Mouse (Mus musculus) duodenum, adult 2 months (tissue): Measurements from ENCODE around the gene Stxbp6. TPM values are rescaled to one million over a fixed set of nuclear protein-coding genes. Genes with fewer than 3 reads are reported as not detected.

Experiments
- polyA plus RNA-seq: library from polyadenylated mRNA; depleted of rRNA; stranded (reverse); fragments of >200 nt; gene quantifications from 2 replicates; pipeline ENCODE4 v1.2.3, GENCODE M21; 2012; ENCODE audit warnings: low replicate concordance; rRNA removed

Gene Stxbp6
- polyA plus RNA-seq: 2.8 and 4.1 TPM in 2 replicates

GRCm38 (mm10) chr12:45074611-45075342 lies at the start of gene Stxbp6:
Gene Stxbp6 (minus strand): TSS chr12:45074709.

